Mouse (Mus musculus) C2C12 (cell line): ENCODE data around the gene Rbm4b.

ENCODE experiments used
- CTCF ChIP-seq: IDR thresholded peaks from one replicate; pipeline ENCODE4 v1.5.1; 2011; ENCODE audit not compliant: control insufficient read depth, insufficient read depth, insufficient read length
- MAX ChIP-seq: IDR thresholded peaks from one replicate; pipeline ENCODE4 v1.6.1; 2011; ENCODE audit warnings: mild to moderate bottlenecking, control low read depth
- MYOG ChIP-seq: IDR thresholded peaks from one replicate; pipeline ENCODE4 v1.6.1; 2011; ENCODE audit not compliant: control insufficient read depth, insufficient read length; ENCODE audit errors: extremely low read depth

DNA sequence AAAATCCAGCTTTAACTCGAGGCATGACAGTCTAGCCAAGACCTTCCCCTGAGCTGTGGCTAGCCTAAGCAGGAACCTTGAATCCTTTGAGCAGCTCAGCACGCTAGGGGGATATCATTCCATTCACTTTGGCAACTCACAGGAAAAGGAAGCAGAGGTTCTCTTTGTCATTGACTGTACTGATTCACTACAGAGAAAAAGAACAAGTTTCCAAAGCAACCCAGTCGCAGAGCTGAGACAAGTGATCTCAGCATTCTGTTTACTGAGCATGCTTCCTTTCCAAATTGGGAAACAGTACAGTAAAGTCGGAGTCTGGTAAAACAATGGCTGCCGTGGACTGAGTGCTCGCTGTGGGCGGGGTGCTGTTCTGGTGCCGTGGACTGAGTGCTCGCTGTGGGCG lies 47.5 kb upstream of the Rbm4b start:
- TF ChIP-seq MYOG, result no peak
- TF ChIP-seq CTCF, result no peak
- no peak for TF ChIP-seq MAX
